Mouse (Mus musculus): ENCODE measurements at regions not wholly inside any gene's neighbourhood (a gene's known extent, or its start where the extent isn't known, plus 50 kb on each side); places are given as distances from the start of the nearest gene placed in this dataset.
A peak's percentile ranks its signal among the peaks of the same experiment; 100 is the strongest.

DNA sequence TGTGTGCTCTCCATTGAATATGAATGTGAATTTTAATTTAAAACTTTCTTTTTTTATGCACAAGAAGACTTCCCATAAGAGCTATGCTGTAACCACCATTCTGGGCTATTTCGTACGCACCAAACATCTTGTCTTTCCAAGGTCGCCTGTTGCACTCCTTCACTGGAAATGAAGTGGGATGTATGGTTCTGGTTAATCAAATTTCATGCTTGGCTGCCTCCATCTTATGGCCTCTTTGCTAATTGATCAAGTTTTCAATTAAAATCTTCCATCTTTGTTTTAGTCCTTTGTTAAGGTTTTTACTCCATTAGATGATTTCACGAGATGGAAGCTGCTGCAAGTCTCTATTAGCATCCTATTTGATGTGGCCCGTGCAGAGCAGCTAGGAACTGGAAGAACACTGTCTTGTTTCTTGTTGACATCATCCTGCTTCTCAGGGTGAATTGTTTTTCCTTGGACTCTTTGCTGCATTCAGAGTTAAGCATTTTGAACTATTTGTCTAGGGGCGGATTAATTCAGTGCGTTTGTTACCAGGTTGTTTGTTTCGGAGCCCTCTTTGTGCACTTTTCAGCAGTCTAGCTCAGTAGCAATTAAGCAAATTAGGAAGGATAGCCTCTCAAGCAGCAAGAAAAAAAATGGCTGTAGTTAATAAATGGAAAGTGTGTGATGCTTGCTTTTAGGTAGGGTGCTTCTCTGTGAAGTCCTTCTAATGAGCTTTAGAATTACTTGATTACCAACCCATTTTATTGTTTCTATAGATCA is 147.4 kb upstream of the Alcam start:
- DNase-seq, result no peak

DNA sequence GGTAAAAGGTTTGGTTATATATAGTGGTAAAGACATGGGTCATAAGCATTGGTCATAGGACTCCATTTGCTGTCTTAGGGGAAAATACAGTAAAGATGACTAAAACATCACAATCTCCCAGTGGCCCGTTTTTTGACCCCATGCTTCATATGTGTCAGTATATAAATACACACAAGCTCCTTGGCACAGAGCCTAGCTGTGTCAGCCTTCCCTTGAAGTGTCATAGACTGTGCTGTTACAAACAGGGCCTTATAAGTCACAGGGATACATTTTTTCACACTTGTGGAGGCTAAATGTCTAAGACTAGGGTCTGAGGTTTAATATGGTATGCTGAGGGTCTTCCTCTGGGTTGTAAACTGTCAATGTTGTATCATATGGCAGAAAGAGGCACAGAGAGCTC is 144.4 kb upstream of the Alcam start:
- no peak for DNase-seq

DNA sequence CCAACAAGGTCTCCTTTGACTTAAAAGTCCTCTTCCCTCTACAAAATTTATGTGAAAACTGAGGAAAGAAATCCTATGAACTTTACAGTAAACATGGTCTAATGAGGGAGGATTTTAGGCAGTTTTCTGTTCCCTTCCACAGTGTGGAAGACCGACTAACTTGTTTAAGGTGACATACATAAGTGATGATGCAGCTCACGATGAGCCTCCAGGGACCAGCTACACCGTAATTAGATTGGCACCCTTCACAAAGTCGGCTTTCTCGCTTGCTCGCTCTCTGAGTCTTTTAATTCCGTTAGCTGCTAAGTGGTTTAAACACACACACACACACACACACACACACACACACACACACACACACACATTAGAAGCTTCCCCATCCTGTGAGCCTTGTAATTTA is 143.3 kb upstream of the Alcam start:
- no peak for DNase-seq

DNA sequence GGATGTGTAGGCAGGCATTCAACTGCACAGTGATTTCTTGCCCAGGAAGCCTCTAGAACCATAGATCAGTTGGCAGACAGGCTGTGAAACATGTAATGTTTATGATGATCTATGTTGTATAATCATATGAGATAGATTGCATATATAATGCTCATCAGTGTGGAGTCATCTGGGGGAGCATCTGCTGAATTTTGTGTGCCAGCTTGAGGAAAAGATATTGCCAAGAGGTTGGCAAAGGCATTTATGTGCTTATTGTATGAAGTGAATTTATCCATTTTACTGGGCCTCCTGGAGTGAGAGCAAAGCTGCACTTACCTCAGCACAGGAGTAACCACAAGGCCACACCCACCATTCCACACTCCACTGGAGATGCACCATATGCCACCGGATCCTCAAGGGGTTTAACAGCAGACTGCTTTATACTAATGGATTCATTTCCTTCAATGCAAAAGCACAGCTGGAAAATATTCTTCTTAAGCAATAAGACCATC is 134.5 kb upstream of the Alcam start:
- no peak for DNase-seq

DNA sequence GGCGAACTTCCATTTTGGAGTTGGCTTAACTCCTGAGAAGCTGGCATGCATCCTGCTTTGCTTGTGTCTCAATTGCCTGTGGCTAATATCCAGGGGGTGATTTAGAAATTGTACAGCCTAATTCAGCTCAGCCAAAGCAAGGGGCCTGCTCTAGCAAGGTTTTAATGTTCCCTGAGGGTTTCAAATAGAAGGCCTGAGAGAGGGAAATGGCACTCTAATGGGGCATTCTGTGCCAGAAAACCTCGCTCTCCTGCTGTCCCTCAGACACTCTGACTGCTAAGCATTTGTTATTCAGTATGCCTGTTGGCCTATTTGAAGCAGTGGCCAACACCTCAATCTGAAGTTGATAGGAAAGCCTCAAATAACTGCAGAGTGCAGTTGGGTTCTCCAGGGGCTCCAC is 115.2 kb upstream of the Alcam start:
- peak; percentile 51 for DNase-seq

DNA sequence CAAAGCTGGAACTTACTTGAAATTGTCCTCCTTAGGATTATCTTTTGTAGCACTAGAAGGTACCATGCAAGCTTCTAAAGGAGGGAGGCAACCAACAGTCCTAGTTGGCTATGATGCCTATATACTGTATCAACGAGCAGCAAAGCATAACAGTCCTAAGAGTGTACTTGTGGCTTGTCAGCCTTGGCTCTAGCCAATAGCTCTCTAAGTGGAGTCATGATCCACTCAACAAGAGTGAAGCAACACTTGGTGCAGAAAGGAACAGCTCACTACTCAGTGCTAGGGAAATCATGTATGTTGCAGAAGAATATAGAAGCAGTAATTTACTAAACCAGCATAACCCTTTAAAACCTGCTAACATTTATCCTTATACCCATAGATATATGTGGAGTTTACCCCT is 82.4 kb upstream of the Alcam start:
- DNase-seq, result no peak

DNA sequence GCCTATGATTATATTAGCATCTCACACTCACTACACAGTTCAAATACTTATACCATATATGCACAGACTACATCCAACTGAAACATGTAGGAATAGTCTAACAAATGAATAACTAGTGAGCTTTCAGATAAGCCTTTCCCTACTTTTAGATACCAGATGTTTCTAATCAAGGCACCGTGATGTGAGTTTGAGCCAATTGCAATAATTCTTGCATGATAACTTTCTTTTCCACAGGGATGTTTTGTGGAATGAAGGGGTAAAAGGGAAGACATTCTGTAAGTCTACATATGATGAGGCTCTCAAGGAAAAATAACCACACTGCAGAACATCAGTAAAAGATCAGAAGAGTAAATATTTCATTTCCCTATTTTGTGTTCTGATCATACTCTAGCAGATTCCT is 80.7 kb upstream of the Alcam start:
- DNase-seq, result no peak

DNA sequence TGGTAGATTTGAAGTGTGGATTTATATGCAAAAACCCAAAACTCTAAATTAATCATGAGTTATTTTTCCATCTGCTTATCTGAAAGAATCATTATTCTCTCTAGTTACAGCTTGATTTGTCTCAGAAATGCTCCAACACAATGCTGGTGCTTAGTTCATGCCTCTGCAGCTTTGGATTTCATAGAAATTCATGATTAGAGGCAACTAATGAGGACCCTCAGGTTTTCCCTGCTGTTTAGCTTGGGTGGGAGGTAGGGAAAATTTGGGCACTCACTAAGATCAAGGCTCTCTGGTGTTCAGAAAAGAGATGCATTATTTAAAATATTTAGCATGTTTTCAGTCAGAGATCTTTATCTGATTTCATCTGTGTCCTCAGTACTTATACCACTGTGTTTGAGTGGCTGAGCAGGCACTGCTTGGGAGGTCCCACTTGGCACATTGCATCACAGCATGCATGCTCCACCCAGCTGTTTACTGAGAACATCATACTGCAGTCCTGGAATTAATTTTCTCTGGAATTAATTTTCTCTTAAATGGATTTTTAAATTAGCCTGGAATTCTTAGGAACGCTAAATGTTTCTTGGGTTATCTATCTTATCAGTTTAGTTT is 78.7 kb upstream of the Alcam start:
- no peak for DNase-seq

DNA sequence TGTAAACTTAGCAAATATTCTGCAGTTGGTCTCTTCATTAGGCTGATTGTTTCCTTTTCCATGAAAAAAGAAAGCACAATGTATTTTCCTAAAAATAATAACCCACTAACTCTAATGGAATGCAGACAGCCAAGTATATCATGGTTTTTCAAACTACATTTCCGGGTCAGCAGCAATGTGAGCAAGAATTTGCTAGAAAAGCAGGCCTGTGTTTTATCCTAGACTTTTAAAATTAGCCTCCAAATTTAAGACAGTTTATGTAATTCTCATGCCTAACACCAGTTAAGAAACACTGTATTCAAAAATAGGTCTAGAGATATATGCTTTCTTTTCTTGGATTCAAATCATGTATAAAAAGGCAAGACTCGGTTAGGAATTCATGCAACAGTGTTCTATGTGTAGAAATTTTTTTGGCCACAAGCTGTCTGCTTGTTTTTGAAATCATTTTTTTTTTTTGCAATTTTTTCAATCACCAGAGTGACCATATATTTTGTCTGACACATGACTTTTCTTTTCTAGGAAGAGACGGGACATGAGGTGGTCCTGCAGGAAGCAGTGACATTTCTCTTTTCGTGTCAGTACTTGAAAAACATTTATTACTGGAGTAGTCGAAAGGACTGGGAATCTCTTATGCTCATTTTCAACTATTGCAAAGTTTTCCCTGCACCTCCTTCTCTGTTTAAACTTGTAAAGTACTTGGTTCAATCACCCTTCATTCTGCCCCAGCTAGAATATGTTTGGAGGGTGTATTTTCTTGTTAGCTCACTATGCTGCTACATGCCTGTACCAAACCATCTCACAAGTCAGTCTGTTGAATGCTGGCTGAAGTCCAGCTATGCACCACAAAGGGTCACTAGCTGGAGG is 59.9 kb upstream of the Alcam start:
- no peak for DNase-seq

DNA sequence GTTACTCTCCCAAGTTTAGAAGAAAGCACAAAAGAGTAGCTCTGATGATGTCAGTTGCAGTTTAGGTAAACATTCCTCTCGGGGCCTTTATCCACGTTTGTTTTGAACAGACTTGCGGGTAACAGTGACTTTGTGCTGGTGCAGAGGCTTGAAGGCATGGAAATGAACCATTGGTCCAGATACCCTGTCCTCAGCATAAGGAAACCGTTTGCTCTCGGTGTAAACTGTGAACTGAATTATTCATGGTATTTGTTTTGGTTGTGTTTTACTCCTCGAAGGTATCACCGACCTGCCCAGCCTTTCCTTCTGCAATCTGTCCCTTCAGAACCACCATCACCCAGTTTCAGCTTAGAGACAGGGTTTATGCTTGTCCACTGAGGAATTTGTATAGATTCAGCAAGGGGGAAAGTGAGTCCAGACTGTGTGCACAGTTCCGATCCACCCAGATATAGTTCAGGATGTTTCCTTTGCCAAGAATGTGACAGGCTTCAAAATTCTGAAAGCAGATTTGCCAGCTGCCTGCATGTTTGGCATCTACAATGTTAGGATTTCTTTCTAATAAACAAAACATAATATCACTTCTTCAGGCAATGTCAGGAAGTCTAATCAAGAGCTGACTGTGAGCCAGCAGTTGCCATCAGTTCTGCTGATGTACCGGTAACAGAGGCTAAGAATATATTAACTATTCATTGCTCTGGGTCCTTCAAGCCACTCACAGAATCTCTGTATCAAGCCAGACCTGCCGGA is 54.9 kb upstream of the Alcam start:
- no peak for DNase-seq

Measured in adrenal gland, postnatal 10 days (tissue).